Mouse (Mus musculus) testis, adult 2 months (tissue): Measurements from ENCODE around the gene Ace. TPM values are rescaled to one million over a fixed set of nuclear protein-coding genes. Genes with fewer than 3 reads are reported as not detected.
A peak's percentile ranks its signal among the peaks of the same experiment; 100 is the strongest.

Source experiments
- H3K27ac ChIP-seq: fragments of 200-500 bp; 2 replicates; pipeline ENCODE4 v1.5.1; 2012; ENCODE audit warnings: low read depth, low read length; ENCODE audit not compliant: control insufficient read depth, insufficient read depth
- H3K27me3 ChIP-seq: fragments of 200-500 bp; 2 replicates; pipeline ENCODE4 v1.6.1; 2012; ENCODE audit warnings: mild to moderate bottlenecking, low read length, moderate library complexity; ENCODE audit not compliant: control insufficient read depth, insufficient read depth
- H3K36me3 ChIP-seq: fragments of 200-500 bp; 2 replicates; pipeline ENCODE4 v1.6.1; 2012; ENCODE audit warnings: mild to moderate bottlenecking, low read length; ENCODE audit not compliant: control insufficient read depth, insufficient read depth
- H3K4me1 ChIP-seq: fragments of 200-500 bp; 2 replicates; pipeline ENCODE4 v1.6.1; 2012; ENCODE audit warnings: low read length; ENCODE audit not compliant: control insufficient read depth, insufficient read depth
- H3K4me3 ChIP-seq: fragments of 200-500 bp; 2 replicates; pipeline ENCODE4 v1.5.1; 2012; ENCODE audit warnings: low read depth, mild to moderate bottlenecking, low read length, moderate library complexity, mixed read lengths; ENCODE audit not compliant: control insufficient read depth
- CTCF ChIP-seq: fragments of 200-500 bp; IDR thresholded peaks from 2 replicates; pipeline ENCODE4 v1.5.1; 2012; ENCODE audit warnings: low read depth, mild to moderate bottlenecking, inconsistent platforms, low read length, moderate library complexity; ENCODE audit not compliant: control insufficient read depth, insufficient read depth, insufficient replicate concordance
- POLR2A ChIP-seq: fragments of 200-500 bp; IDR thresholded peaks from 2 replicates; pipeline ENCODE4 v1.6.1; 2012; ENCODE audit warnings: low read depth, mild to moderate bottlenecking, inconsistent platforms, low read length, moderate library complexity; ENCODE audit not compliant: control insufficient read depth
- polyA plus RNA-seq: library from polyadenylated mRNA; depleted of rRNA; stranded (reverse); fragments of >200 nt; gene quantifications from 2 replicates; pipeline ENCODE4 v1.2.3, GENCODE M21; 2012

Ace gene
- polyA plus RNA-seq, 1 experiment = 389 TPM

DNA sequence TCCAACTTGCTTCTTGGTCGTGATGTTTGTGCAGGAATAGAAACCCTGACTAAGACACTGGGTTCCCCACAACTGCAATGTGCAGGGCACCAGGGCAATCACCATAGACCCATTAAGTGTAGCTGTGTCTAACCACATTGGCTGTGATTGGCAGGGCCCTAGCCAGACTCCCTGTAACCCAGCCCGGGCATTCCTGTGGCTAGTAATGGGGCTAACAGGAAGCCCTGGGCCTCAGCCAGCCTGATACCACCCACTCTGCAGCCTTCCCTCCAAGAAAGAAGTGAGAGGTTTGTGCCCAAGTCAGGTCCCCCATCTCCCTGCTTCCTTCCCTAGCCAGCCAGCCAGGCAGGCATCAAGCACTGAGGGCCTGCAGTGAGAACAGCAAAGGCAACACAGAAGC, 19.5 kb upstream of the Ace start:
- TF ChIP-seq CTCF (no peak), POLR2A (no peak)
- no peak overlapping the region for H3K4me3 ChIP-seq
- no peak overlapping the region for H3K27ac ChIP-seq
- H3K36me3 ChIP-seq = no peaks in the 10 kb centered on the region
- peaks cover 10% of the 10 kb centered on the region for H3K4me1 ChIP-seq
- H3K27me3 ChIP-seq = no peaks in the 10 kb centered on the region

DNA sequence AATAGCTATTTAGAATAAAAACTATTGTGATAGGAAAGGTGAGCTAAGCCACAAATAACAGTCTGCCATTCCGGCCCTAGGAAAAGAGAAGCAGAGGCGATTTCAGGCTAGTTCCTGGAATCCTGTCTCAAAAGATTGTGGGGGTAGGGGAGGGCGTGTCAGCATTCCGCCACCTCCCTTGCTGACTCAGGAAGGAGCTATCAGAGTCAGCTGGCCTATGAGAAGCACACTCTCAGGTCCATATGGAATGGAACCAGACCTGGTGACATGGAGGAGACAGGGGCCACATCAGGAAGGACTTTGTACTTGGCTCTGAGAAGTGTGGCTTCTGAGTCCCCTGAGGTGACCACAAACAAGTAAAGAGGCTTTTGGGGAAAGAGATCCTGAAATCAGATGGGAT, 17.2 kb upstream of the Ace start:
- Histone ChIP-seq H3K27me3 (no peaks in the 10 kb centered on the region), H3K36me3 (no peaks in the 10 kb centered on the region; the same call in 1 of the 2 replicates), H3K4me1 (peaks cover 7% of the 10 kb centered on the region), H3K27ac (no peak overlapping the region), H3K4me3 (no peak overlapping the region)
- TF ChIP-seq POLR2A (no peak), CTCF (no peak)

DNA sequence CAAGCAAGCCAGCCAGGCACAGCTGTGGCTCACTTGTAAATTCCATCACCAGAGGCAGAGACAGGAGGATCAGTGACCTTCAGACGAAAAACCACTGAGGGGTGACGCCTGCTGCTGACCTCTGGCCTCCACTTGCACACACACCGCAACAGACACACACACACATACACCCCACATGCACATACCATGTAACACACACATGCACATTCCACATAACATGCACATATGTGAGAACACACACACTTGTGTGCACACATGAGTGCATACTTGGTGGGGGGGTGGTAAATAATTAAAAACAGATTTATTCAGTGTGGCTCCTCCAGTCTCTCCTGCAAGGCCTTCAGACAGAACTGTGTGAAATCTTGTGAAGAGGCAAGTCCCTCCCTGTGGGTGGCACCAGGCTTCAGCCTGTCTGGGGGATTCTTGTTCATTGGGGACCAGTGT, 16.1 kb upstream of the Ace start:
- Histone ChIP-seq H3K4me3 (no peak overlapping the region), H3K4me1 (peaks cover 7% of the 10 kb centered on the region), H3K27me3 (no peaks in the 10 kb centered on the region), H3K36me3 (no peaks in the 10 kb centered on the region; the same call in 1 of the 2 replicates), H3K27ac (no peak overlapping the region)
- TF ChIP-seq POLR2A (no peak), CTCF (no peak)

DNA sequence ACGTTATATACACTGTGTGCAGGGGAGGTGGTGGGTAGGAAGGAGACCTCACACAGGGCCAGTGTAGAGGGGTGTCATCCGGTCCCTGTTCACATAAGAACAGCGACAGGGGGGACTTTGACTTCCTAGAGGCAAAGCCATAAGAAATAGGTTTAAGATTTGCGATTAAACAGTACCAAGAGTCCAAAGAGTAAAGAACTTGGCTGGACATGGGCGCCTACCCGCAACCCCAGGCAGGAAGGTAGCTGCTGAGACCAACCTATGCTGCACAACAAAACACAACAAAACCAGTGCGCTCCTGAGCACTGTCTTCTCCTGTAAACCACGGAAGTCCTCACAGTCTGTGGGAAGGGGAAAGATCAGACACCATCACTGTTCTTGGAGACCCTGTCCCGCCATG, 15.6 kb upstream of the Ace start:
- Histone ChIP-seq H3K27me3 (no peaks in the 10 kb centered on the region), H3K36me3 (no peaks in the 10 kb centered on the region; the same call in 1 of the 2 replicates), H3K4me1 (peaks cover 8% of the 10 kb centered on the region), H3K4me3 (no peak overlapping the region), H3K27ac (no peak overlapping the region)
- no peak for TF ChIP-seq POLR2A
- no peak for TF ChIP-seq CTCF

DNA sequence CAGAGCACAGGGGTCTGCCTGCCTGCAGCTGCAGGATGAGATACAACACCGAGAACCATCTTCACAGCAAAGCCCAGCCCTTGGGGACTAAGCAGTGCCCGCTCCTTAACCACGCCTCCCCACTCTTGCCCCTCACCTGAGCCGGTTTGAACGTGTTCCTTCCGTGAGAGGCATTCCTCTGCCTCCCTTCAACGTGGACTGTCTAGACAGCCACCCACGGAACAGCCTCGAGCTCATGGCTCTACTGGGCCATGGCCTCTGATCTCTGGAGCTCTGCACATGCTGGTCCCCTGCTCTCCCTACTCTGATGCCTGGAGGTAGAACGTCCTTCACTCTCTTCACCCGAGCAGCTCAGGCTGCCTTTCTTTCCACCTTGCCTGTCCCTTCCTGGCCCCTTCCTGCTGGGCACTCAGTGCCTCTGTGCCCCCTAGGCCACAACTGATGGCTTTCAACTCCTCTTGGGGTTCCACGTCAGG, 14.8 kb upstream of the Ace start, which contains the start of gene Cyb561:
TSS of gene Cyb561 (minus strand) at position 426 of the 476 bp plus-strand sequence.
- Histone ChIP-seq H3K4me3 (no peak within 1 kb of the TSS), H3K4me1 (peaks cover 9% of the 10 kb centered on the region), H3K36me3 (no peaks in the 10 kb centered on the region; the same call in 1 of the 2 replicates), H3K27me3 (no peaks in the 10 kb centered on the region), H3K27ac (no peak within 1 kb of the TSS)
- TF ChIP-seq POLR2A (no peak), CTCF (no peak)

DNA sequence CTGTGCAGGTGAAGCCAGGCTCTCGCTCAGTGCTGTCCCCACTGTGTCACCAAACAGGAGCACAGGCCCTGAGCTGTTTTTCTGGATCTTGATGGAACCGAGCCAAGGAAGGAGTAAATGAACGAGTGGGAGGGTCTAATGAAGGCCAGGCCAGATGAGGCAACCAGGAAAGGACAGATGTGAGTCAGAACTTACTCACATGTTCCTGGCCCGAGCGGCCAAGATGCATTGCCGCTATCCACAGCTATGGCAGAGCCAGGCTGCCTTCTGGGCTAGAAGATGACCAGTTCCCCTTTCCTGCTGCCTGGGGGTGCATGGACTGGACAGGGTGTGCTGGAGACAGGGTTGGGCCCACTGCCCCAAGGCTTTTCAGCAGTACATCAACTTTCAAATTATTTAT, 14.3 kb upstream of the Ace start:
- Histone ChIP-seq H3K27ac (no peak overlapping the region), H3K27me3 (no peaks in the 10 kb centered on the region), H3K36me3 (no peaks in the 10 kb centered on the region; the same call in 1 of the 2 replicates), H3K4me3 (no peak overlapping the region), H3K4me1 (peaks cover 9% of the 10 kb centered on the region)
- TF ChIP-seq POLR2A (no peak), CTCF (no peak)

DNA sequence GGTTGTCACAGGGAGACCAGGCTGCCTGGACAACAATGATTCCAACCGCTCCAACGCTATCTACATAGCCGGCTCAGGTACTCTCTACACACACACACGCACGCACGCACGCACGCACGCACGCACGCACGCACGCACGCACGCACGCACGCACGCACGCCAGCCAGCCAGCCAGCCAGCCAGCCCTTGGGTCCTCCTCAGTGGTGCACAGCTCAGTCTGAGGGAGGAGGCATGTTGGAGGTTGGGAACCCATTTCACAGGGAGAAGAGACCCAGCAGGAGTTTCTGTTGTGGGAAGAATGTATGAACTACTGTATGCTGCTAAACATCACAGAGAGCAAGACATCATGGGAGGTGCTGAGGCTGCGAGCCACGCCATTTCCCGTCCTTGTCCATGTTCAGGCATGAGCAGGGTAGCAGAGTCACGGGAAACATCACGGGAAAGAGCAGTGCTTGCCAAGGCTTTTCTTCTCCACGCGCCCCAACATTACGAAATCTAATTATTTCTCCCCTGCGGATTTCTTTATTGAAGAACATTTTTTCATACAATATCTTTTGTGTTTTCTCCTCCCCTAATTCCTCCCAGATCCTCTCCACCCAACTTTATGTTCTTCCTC, 11.8 kb upstream of the Ace start:
- Histone ChIP-seq H3K4me3 (peak overlapping the region; percentile 71), H3K36me3 (no peaks in the 10 kb centered on the region; the same call in 1 of the 2 replicates)

More for the DNA sequence above, 11.8 kb upstream of the Ace start:
- Histone ChIP-seq H3K27ac (peak overlapping the region; percentile 46; the same call in 1 of the 2 replicates), H3K27me3 (no peaks in the 10 kb centered on the region), H3K4me1 (peaks cover 16% of the 10 kb centered on the region)
- TF ChIP-seq POLR2A (peak; percentile 30; the same call in 1 of the 2 replicates), CTCF (no peak)
